Mouse (Mus musculus): Measurements from ENCODE around the gene Ifit3.
"Not testable (repeated sequence)": the region's sequence is repeated elsewhere in the genome, so short reads cannot be mapped to it uniquely, and the experiment has no call there.

Gene Ifit3

DNA sequence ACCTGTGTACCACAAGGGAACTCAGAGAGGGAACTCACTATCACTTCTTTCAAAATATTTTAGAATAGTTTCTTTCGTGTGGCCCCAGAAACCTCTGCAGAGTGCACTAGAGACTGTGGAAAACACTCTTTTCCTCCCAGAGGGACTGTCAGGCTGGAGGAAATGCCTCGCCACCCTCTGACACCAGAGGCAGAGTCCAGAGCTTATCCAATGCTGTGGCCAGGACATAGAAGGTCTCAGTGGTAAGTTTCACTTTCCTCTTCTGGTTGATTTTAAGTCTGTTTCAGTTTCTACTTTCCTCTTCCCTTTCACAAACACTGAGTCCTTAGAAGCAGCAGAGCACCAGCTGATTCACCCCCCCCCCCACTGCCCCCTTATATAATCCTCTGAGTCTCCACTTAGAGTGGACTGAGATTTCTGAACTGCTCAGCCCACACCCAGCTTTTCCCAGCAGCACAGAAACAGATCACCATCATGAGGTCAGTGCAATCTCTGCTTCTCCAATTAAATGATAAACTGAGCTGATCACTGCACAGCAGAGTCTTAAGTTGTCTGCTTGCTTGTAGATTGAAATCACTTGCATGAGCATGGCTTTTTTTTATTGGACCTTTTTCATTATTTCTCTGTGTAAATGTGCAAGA, at the start of gene Ifit3:
Gene Ifit3 (plus strand): TSS at position 406 of the 641 bp plus-strand sequence.
- not testable (repeated sequence) for DNase-seq

DNA sequence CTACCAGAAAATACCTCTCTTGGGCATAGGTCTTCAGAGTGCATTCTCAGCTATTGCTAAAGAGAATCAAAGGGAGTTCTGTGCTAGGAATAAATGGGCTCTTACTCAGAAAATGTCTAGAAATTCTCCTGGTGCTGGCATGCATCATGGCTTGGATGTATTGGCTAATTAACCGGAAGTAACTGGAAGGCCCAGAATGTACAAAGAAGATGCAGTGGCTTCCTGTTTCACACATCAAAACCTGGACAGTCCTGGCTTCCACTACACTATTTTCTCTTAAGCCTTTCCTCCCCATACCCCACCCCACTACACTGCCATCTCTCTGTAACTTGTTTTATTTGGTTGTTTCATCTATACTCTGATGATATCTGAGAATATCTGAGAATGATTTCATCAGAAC, 43.9 kb upstream of the Ifit3 start:
- no peak for DNase-seq

DNA sequence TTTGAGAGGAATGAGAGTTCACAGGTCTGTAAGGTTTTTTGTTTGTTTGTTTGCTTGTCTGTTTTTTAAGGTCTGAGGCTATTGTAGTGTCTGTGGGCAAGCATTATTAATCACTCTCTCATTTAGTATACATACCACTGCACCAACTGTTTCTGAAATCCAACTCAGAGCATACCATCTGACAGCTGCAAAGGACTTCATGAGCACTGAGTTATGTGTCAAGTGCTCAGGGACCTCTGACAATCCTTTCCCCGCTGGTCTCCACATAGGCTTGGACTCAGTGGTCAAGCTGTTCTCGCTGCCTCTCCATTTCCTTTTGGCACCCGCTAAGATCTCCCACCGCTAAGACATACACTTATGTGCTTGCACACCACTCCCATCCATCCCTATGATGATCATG, 37.1 kb upstream of the Ifit3 start:
- no peak for DNase-seq

DNA sequence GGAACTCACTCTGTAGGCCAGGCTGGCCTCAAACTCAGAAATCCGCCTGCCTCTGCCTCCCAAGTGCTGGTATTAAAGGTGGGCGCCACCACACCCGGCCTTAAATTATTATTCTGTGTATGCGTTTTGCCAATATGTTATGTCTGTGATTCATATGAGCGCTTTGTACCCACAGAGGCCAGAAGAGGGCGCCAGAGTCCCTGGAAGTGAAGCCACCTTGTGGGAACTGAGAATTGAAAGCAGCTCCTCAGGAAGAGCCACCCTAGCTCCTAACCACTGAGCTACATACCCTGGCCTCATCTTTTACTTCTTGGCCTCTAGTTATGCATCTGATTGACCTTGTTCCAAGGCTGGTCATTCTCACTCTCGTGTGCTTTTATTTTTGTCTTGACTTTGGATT, 35.4 kb upstream of the Ifit3 start:
- DNase-seq, result peak; percentile 89

DNA sequence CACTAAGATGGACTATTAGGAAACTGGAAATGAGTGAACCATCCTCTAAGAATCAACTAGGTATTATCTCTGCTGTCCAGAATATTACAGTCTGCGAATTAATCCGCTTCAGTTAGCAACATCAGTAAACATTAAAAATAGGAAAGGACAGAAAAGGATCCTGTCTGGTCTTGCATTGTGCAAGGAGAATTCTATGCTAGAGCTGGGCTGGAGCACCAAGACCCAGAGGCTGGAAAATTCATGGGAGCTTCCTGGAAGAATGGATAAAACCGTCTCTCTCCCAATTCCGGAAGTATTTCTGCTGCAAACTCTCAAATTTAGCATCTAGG, 33.2 kb upstream of the Ifit3 start:
- no peak for DNase-seq

DNA sequence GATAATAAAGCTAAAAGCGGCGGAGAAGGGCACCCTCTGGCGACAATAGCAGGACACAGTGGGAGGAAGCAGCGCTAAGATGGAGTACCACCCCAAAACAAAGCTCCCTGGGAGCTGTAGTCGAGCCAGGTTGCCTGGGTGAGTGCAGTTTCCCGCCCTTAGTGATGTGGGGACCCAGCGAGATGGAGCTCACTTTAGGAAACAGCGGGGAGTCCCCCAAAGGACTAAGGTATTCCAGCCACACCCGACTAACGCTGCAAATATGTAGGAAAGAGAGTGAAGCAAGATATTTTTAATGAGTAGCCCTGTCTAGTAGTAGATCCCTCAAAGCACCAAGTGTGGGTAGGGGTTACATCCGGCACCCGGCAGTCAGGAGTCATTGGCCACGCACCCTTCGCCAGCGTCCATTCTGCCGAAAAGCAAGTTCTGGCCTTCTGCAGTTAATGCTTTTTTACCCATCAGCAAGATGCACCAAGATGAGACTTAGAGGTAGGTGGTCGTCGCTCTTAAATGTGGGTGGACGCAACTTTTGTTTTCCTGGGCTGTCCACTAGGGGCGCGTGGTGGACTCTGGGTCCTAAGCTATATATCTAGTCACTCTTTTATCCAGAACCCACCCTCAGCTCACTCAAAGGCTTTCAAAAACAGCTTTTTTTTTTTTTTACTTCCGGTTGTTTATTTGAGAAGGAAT, 32.7 kb upstream of the Ifit3 start, which contains the start of gene Ifit2:
Gene Ifit2 (plus strand): TSS at position 161 of the 690 bp plus-strand sequence.
- DNase-seq, result peak; percentile 83

DNA sequence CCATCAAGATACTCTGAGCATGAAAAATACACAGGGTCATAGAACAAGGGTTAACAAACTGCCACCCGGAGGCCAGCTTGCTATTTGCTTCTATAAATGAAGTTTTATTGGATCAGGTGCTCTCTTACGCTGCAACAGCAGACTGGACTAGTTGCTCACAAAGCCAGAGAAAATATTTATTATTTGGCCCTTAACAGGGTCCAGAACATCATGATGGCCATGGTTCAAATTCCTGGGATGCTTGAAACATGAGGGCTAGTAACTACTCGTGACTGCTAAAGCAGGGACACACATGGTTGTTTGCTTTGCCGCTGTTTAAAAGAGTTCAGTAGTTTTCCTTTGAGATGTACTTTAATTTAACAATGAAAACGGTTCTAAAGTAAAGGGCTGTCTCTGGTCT, 31.4 kb upstream of the Ifit3 start:
- no peak for DNase-seq

DNA sequence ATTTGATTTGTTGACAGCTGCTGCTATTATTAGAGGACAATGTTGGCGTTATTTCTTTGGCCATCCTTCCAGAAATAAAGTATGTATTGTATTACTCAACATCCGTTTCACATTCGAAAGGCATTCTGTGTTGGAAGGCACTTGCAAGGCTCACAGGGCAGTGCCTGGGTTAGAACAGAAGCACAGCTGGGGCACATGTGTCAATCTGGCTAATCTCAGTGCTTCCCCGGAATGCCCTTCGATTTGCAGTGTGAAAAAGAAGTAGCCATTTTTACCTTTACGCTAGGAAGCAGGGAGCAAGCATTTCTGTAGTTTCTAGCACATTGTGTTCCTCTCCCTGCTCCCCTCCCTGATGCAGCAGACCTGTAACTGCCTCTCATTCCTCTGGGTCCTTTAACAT, 30.3 kb upstream of the Ifit3 start:
- no peak for DNase-seq

DNA sequence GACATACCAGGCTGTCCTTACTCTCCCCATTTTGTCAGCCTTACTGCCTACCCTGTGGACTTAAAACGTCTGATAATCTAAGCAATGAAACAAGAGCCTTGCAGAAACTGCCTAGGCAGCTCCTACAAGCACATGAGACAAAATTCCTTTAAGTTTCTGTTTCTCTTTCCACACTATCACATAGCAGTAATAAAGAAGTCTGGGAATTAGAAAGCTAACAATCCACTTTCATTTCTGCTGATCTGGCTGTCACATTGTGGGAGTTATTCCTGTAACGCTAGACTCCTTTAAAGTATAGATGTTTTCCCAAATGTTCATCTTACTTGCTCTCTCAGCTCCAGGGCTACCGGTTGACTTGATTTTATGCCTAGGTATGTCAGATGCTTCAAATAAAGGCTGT, 29.8 kb upstream of the Ifit3 start:
- DNase-seq, result no peak

DNA sequence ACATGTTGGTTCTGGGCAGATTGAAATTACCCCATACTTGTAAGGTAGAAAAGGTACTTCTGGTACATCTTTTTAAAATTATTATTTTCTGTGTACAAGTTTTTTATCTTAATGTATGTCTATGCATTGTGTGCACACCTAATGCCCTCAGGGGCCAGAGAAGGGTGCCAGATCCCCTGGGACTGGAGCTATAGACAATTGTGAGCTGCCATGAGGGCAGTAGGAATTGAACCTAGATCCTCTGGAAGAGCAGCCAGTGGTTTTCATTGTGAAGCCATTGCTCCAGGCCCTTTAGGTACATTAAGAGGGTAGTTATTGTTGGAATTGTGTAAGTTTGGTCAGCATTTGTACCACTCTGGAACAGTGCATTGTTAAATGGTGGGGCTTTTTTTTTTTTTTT, 29.3 kb upstream of the Ifit3 start:
- DNase-seq, result no peak

DNA sequence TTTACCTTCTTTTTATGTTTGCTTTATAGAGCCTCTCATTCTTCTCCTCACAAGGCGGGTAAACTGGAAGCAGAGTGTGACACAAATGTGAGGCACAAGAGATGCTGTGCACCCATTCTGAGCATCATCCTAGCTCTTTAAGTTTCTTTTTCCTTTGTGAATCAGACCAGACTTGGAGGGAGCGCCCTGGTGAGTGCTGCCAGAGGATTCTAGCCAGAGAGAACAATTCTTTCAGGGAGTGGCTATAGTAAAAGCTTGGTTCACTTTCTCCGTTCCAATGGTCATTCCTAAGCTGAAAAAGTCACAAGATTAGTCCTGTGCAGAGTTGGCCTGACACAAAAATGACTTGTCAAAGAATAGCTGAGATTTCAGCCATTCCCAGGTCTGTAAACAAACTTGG, 26.7 kb upstream of the Ifit3 start:
- no peak for DNase-seq

DNA sequence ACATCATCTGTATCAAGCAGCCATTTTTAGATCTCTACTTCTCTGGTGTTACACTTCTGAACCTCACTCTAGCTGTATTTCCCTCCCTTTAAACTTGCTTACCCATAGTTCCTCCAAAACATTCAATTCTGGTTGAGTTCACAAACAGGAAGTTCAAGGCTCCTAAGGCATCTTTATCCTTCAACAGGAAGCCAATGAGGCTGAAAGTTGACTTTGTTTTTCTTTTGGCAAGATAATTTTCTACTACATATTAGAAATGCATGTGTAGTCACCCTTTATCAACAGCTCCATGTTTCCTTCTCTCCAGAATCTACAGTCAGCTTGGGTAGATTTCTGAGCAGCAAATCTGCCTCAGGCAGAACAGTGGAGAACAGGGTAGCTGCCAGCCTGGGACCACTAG, 20.8 kb upstream of the Ifit3 start:
- no peak for DNase-seq

DNA sequence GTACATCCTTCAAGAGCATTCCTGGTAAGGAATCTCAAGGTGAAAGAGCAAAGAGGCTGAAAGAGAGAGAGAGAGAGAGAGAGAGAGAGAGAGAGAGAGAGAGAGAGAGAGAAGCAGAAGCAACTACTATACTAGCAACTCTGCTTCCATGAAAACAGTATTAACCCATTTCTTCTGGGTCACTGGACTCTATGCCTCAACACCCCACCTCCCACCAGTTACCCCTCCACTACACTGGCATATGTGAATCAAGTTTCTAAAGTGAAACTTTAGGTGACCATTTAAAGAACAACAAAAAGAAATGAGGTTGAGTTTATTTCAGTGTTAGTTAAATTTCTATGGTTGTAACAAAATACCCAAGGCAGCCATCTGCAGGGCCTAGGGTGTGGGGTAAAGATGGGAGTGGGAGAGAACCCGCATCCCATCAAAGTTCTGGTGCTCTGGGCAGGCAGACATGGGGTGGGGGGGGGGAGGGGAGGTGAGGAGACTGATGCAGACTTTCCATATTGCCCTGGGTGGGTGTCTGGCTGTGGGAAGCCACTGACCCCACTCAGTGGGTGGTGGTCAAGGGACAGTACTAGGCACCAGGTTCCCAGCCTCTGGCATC, 17.1 kb upstream of the Ifit3 start:
- no peak for DNase-seq

DNA sequence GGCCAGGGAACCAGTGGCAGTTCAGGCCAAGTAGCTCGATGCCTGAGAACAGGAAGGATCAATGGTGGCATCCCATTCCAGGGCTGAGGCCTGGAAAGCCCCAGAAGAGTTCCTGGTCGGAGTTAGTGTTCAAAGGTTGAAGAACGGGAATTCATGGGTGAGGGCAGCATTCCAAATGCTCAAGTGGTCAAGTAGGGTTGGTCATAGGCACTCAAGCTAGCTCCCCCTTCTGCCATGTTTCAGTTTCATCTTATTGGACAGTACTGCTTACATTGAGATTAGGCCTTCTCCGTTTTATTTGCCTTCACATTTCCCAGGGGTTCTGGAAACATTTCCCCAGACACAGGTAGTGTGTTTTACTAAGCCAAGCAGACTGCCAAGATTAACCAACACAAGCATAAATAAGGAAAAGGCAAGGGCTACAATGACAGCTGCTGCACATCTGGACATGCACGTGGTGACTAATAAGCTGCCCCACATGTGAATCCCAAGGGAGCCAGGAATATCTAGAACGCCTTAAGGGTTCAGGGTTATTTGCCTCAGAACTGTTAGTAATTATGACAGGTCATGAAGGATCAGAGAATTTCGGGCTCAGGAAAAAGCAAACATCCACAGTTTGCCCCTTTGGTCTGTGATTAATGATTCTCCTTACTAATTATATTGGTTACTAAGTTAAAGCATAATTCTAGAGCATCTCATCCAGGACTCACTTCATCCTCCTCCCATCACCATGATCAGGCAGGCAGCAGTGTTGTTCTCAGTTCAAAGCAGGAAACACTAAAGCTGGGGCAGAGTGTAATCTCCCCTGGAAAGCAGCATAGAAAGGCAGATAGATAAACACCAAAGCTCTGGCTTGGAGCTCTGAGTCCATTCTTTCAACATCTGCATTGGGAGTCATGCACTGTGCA, 14.1 kb upstream of the Ifit3 start:
- DNase-seq, result no peak

DNA sequence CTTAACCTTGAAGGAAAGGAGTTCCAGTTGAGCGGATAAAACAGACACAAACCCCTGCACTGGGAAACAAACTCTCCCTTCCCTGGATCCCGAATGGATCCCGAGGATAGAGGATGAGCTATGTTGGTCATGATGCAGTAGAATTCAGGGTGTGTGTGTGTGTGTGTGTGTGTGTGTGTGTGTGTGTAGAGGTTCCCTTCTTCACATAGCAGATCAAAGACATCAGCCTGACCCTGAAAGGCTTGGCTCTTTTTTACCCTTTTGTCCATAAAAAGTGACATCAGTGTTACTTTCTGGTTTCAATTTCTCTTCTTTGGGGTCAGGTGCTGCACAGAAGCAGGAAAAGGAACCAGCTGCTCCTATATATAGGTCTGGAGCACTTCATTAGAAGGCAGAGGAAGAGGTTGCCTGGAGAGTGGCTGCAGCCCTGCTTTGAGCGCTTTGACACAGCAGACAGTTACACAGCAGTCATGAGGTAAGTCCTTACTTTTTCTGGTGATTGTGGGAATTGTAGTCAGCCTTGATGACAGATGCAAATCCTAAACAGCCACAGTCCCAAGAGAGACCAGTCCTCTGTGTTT, 13.3 kb upstream of the Ifit3 start:
- no peak for DNase-seq

DNA sequence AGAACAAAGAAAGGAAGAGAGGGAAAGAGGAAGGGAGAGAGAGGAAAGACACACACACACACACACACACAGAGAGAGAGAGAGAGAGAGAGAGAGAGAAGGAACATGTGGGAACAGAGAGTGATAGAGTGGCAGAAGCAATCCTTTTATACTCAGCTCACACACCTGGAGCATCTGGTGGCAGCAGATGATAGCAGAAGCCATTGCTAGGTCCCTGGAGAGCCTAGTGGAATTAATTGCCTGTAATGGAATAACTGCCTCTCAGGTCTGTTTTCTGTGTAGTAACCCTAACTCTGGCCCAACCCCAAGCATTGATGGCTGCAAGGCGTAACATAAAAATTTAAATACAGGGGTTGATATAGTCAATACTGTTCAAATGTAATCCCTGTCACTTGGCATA, 12.3 kb upstream of the Ifit3 start:
- DNase-seq, result no peak

DNA sequence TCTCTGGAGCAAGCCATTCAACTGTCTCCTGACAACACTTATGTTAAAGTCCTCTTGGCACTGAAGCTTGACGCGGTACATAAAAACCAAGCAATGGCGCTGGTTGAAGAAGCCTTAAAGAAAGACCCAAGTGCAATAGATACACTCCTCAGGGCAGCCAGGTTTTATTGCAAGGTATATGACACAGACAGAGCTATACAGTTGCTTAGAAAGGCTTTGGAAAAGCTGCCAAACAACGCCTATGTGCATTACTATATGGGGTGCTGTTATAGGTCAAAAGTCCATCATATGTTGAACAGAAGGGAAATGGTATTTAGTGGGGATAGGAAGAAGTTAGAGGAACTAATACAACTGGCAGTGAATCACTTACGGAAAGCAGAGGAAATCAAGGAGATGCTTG, 9.7 kb upstream of the Ifit3 start:
- DNase-seq, result no peak

DNA sequence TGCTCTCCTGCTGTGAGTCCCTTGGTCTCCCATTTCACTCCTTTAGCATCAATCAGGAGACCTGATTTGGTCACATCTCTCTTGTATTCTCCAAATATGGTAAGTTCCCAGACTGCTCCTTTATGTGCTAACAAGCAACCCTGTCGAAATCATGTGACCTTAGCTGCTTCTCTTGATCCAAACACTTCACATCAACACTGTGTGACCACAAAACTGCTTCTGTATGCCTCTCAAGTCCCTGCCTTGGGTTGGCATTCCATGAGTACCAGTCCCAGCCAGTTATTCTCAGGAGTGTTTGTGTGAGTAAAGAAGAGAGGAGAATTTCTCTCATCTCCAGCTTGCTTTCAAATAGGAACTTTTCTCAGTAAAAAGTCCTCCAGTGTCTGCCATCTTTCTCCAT, 6.2 kb upstream of the Ifit3 start:
- no peak for DNase-seq

DNA sequence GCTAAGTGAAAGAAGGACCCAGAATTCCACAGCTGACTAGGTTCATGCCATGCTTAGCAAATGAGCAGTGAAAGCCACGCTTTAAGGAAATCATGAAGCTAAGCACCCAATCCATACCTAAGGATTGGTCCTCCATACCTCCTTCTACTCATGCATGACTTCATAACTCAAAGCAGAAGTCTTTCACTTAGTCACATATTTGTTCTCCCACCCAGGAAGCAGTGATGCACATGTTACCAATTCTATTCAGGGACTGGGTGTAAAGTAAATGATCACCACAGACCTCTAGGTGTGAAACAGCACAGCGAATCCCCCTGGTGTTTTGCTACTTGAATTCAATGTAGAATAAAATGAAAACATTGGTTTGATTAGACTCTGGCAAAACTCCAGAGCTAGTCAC, 635 bp upstream of the Ifit3 start:
- DNase-seq, result not testable (repeated sequence)

DNA sequence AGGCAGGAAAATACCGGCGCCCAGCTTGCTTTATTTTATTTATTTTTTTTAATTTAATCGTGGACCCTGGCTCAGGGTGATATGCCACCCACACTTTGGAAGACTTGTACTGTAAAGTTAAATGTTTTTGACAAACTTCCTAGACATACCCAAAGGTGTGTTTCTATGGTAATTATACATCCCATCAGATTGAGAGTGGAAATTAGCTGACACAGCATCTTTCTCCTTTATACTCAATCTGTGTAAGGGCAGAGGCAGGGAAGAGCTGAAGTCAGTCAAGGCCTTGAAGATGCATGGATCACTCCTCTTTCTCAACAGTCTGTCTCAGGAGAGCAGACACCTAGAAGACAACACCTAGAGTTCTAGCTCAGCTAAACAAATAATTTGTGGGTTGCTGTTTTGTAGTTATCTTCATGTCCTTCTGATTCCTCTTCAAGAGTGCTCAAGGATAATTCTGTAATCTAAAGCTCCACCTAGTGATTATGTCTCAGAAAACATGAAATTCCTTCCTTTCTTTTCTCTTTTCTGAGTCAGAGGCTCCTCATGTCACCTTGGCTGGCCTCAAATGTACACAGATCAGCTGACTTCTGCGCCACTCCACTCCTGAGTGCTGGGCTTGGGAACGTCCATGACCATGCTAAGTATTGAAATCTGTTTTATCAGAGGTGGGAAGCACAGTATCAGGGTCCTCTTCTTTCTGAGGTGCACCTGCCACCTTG, 2.6 kb downstream of the Ifit3 start:
- DNase-seq, result not testable (repeated sequence)

DNA sequence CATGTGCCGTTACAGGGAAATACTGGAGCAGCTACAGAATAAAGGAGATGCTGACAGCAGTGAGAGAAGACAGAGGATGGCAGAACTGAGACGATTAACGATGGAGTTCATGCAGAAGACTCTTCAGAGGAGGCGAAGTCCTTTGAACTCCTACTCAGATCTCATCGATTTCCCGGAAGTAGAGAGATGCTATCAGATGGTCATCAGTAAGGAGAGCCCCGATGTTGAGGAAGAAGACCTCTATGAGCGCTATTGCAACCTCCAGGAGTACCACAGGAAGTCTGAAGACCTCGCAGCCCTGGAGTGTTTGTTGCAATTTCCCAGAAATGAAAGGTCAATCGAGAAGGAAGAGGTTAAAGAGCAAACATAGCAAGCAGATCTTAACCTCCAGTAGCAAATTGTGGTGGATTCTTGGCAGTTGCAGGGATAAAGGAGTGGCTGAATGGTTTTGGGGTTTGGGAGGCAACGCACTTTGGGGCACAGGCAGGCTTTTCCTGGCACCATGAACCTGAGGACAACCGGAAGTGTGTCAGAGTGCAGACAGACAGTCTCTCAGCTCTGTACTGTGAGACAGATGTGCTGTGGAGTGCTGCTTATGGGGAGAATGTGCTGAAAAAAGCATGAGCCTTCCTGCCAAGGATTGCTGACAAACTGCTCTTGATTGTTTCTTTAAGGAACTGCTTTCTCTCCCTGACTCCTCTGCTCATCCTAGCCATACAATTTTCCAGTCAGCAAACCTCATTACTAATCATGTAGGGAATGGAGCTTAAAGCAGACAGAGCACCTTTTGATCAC, 4.8 kb downstream of the Ifit3 start:
- not testable (repeated sequence) for DNase-seq

DNA sequence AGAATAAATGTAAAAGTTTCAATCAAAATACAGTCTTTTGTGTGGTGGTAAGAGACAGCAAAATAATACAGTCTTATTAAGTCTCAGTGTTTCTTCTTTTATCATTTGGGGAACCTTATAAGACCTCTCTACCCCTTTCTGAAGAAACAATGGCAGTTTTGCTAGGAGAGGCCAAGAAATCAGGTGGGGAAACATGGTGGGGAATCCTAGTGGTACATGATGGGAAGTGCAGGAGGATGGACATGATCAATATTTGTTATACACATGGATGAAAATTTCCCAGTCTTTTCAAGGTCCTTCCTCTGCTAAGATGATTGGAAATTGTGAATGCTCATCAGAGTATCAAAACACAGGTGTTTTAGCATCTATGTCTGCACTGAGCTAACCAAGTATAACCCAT, 5.6 kb downstream of the Ifit3 start:
- no peak for DNase-seq
